Mouse (Mus musculus) CH12.LX (cell line): ENCODE data around the gene Acox3.
A peak's percentile ranks its signal among the peaks of the same experiment; 100 is the strongest.

Source experiments
- CTCF ChIP-seq, 2 experiments: IDR thresholded peaks in 1 of 2; conservative IDR thresholded peaks in 1 of 2; 2 replicates each; pipeline ENCODE4 v1.5.1; 2011 to 2012; ENCODE audit warnings: low read depth in 2 of 2, low read length in 2 of 2, improper control_type of control experiment in 1 of 2, inconsistent platforms in 1 of 2, mild to moderate bottlenecking in 1 of 2, moderate library complexity in 1 of 2
- POLR2A ChIP-seq: IDR thresholded peaks from 2 replicates; pipeline ENCODE4 v1.6.1; 2011; ENCODE audit warnings: low read depth, mild to moderate bottlenecking, improper control_type of control experiment, low read length
- UBTF ChIP-seq: IDR thresholded peaks from 2 replicates; pipeline ENCODE4 v1.6.1; 2012; ENCODE audit warnings: low read depth, mild to moderate bottlenecking, inconsistent platforms, low read length, improper control_type of control experiment, moderate library complexity
- ZKSCAN1 ChIP-seq: IDR thresholded peaks from 2 replicates; pipeline ENCODE4 v1.6.1; 2012; ENCODE audit warnings: low read depth, inconsistent platforms, low read length, improper control_type of control experiment, borderline replicate concordance

GRCm38 (mm10) chr5:35652872-35653271 lies 70.0 kb downstream of the Acox3 start:
- peak in 1 of 2 experiments; percentile 76; a peak in 2 of 4 replicates for TF ChIP-seq CTCF (conservative IDR thresholded peaks at IDR 0.05 in 1 of 2, IDR thresholded peaks at IDR 0.05 in 1 of 2; ENCODE audit: low read depth in 2 of 2, low read length in 2 of 2)
- TF ChIP-seq ZKSCAN1 = no peak
- TF ChIP-seq UBTF = no peak
- TF ChIP-seq POLR2A = no peak
